Mouse (Mus musculus) cerebellum, adult (tissue): Measurements from ENCODE around the gene Olfr1368.

ENCODE experiments used
- ATAC-seq: cut with Nextera tagmentation; 2 replicates; pipeline ENCODE4 v1.9.2; 2017; ENCODE audit warnings: mild to moderate bottlenecking, moderate library complexity, mixed read lengths; ENCODE audit not compliant: insufficient number of reproducible peaks, low FRiP score, low TSS enrichment

Gene Olfr1368

DNA sequence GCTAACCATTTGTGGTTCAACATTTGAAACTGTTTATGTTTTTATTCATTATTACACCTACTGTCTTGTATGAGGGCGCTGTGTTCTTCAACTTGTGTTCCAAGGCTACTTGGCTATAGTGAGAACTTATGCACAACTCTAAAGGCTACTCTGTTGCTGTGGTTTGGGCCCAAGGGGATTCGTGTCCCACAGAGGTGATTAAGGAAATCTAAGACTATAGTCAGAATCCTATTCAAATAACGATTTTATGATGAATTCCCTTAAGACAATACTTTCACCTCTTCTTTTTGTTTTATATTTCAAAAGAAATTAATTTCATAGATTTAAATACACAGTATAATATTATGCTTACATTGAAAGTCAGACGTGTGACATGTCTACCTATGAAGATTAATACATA is at the start of gene Olfr1368:
Gene Olfr1368 (minus strand): TSS at position 101 of the 400 bp plus-strand sequence.
- no peak for ATAC-seq

DNA sequence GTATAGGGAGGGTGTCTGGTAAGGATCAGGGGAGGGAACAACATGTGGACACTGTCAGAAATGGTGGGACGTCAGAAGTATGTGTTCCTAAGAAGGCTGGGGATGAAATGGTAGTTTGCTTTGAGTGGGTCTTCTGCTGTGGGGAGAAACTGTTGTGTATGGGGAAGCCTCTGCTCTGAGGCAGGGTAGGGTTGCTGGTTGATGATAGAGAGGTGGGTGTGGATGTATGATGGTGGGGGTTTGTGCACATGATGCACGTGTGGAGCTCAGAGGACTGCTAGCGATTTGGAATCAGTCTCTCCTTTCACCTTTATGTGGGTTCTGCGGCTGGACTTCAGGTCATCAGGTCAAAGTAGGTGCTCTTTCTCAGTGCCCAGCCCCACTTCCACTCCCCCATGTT is 39.9 kb upstream of the Olfr1368 start:
- no peak for ATAC-seq

DNA sequence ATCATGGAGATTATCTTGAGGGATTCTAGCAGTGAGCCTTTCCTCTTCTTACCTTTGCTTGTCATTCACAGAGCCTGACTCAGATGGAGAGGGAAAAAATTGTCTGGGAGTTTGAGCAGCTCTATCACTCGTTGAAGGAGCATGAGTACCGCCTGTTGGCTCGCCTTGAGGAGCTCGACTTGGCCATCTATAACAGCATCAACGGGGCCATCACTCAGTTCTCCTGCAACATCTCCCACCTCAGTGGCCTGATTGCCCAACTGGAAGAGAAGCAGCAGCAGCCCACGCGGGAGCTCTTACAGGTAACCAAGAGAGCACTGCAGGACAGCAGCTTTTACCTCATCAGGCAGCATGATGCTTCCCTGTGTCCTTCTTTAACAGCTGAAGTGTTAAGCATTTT is 38.0 kb upstream of the Olfr1368 start:
- ATAC-seq, result no peak

DNA sequence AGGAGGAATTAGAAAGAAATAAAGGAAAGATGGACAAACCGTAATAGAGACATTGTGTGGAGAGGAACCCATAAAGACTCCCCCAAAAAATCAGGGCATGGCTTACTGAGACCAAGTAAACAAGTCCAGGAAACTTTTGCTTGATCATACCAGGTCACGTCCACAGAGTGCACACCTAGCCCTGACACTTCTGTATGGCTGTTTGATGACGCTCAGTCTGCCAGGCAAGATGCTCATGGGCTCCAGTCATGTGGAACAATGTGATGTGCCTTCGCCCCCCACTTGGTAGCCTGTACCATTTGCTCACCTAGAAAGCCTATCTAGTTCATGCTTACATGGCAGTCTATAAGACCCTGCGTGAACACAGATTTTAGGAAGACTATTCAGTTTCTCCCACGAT is 37.4 kb upstream of the Olfr1368 start:
- no peak for ATAC-seq

DNA sequence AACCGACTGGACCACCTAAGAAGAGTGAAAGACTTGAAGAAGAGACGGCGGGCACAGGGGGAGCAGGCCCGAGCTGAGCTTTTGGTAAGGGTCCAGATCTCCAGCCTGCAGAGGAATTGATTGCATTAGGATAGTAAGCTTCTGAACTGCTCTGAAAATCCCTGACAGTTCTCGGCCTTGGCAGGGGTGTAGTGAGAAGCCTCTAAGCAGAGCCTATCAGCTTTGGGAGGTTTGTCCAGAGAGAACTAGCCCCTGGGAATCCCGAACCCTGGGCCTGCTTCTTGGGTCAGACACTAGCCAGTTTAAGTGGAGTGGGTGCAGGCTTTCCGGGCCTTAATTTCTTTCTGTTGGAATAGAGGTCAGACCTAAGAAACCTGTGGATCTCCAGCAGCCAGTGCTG is 36.3 kb upstream of the Olfr1368 start:
- ATAC-seq, result no peak

DNA sequence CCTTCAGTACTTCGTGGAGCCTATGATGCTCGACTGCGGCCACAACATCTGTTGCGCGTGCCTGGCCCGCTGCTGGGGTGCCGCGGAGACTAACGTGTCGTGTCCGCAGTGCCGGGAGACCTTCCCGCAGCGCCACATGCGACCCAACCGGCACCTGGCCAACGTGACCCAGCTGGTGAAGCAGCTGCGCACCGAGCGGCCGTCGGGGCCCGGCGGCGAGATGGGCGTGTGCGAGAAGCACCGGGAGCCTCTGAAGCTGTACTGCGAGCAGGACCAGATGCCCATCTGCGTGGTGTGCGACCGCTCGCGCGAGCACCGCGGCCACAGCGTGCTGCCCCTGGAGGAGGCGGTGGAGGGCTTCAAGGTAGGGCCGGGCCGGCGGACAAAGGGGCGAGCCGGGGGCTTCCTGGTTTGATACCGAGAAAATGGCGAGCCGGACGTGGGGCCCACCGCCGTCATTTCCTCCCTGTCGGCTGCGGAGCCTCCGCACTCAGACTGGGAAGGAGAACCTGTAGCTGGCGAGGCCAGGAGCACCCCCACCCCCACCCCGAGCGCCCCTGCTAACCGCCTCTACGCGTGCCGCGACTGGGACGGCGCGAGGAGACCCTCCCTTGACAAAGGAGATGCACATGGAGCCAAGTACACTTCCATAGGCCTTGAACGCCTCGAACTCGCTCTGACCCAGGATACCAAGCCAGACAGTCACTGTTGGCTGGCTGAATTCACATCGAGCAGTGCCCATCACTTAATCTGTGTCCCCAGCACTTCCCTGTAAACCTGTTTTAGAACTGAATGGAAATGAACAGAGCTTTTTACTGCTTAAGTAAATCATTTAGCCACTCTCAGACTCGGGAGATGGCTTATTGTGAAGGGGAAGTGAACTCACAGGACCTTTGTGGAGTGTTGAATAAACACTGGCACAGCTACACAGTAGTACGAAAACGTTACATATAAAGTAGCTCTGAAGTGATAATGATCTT is 35.2 kb upstream of the Olfr1368 start:
- peak; percentile 23; the same call in 1 of the 2 replicates for ATAC-seq

DNA sequence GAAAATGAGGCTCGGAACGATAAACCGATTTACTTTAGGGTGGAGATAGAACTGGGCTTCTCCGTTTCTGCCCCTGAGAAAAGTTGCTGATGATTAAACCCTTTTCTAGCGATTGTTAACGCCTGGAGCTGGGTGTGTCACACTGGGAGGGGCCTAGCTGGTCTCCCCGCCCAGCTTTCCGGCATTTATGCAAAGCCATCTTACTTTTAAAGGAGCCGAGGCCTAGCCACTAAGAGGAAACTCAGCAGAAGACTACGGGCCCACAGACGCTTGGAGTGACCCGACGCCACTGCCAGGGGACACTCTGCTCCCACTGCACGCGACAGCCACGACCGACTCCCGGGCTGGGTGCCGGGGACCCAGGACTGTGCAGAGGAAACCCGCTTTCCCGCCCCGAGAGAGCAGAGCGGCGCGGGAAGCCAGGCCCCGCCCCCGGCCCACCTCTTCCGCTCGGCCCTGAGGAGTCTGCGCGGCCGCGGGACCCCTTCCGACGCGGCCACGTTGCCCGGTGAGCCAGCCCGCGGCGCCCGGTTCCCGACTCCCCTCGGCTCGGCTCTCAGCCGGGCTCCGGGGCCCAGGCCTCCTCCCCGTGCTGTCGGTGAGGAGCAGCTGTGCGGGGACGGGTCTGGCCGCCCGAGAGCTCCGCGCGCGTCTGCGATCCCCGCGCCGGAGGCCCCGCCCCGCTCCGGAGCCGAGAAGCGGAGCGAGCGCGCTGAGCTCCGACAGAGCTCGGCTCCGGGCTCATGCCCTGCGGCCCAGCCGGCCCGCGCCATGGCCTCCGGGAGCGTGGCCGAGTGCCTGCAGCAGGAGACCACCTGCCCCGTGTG is 34.3 kb upstream of the Olfr1368 start:
- ATAC-seq, result peak; percentile 90

DNA sequence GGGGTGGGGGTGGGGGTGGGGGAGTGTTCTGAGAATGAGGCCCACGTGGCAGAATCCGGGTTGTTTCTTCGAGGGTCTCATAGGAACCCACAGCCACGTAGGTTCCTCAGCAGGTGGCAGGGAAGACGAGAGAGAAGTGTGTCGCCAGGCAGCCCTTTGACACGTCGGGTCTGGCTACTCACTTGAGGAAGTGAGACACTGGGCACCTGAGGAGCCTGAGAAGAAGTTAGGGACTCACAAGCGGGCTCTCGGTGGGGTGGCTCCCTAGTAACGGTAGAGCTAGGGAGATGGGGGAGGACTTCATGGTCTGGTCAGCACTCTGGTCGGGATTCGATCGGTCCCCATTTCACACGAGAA is 33.7 kb upstream of the Olfr1368 start, which contains the start of gene Trim27:
Gene Trim27 (plus strand): TSS at position 79 of the 357 bp plus-strand sequence.
- ATAC-seq, result peak; percentile 27

DNA sequence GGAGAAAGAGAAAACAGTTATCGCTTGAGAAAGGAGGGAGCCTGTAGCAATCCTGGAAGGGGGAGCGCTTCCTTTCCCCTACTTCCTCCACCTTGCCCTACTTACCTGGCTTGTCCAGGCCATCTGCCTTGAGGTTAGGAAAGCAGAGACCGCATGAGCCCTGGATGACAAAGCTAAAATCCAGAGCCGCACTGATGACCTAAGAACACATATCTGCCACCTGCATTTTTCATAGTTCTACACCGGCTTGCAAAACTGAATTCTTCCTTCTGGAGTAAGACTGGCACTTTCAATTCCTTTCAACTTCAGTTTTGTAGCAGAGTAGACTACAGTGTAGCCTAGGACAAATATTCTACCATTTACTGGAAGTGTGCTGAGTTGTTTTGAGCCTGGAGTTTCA is 32.7 kb upstream of the Olfr1368 start:
- ATAC-seq, result no peak

DNA sequence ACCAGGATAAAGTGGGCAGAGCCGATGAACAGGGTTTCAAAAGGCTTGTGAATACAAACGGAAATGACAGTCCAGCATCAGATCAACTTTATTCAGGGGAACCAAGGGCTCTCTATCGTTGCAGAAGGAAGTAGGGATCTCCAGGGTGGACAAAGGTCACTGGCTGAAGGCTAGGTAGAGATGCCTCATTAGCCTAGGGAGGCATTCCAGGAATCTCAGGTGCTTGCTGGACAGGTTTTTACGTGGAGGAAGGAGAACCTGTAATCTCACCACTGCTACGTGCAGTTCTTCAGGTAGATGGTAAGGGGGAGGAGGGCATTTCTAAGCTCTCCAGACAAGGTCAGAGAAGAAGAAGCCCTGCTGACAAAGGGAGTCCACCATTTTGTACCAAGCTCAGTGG is 32.0 kb upstream of the Olfr1368 start:
- no peak for ATAC-seq

DNA sequence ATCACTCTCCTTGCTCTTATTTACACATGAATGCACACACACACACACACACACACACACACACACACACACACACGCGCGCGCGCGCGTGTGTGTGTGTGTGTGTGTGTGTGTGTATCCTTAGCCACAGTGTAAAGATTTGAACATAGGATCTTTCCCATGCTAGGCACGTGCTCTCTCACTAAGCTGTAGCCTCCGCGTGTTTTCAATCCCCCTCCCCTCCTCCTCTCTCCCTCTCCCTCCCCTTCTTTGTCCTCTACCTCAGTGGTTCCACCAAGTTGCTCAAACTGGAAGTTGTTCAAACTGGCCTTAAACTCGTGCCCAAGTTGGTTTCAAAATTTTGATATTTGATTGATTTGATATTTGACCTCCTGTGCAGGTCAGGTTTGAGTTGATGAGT is 31.1 kb upstream of the Olfr1368 start:
- no peak for ATAC-seq

DNA sequence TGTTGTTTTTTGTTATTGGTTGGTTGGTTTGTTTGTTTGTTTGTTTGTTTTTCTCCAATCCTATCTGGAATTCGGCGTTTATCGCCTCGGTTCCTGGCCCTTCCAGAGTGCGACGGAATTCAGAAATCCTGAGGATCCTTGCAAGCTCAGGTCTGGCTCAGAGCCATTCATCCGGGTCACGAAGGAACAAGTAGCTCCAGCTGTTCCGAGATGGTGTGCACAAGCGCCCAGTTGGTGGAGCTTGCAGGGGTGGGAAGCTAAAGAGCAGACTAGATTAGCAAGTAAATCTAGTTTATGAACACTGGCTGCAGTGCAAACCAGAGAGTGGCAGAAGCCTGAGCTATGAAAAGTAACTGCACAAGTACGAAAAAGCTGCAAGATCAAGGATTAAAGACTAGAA is 27.4 kb upstream of the Olfr1368 start:
- ATAC-seq, result no peak

DNA sequence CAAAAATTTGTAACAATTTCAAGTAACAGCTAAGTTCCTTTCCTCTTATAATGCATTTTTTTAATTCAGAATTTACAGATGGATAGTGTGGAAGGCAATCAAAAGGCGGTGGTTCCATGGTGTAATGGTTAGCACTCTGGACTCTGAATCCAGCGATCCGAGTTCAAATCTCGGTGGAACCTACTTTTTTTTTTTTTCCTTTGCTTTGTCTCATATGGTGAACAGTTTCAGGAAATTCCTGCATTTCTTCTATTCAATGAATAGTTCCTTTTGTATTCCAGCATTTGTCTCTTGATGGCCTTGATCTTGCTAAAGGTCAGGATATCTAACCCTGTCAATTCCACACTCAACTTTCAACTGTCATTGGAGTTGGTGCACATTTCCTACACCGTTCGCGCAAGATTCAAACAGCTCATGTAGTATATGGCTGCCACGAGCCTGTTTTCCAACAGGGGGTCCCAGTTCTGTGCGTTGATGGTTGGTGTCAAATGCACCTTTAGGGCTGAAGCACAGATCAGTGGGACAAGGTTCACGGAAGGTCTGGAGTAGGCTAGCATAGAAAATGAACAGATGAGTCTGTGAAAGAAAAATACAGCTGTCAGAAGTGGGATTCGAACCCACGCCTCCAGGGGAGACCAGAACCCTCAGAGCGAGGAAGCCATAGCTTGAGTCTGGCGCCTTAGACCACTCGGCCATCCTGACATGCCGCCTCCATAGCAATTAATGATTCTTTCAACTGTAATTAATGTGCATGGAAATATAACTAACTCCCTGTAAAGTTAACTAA is 26.8 kb upstream of the Olfr1368 start:
- peak; percentile 31; the same call in 1 of the 2 replicates for ATAC-seq

DNA sequence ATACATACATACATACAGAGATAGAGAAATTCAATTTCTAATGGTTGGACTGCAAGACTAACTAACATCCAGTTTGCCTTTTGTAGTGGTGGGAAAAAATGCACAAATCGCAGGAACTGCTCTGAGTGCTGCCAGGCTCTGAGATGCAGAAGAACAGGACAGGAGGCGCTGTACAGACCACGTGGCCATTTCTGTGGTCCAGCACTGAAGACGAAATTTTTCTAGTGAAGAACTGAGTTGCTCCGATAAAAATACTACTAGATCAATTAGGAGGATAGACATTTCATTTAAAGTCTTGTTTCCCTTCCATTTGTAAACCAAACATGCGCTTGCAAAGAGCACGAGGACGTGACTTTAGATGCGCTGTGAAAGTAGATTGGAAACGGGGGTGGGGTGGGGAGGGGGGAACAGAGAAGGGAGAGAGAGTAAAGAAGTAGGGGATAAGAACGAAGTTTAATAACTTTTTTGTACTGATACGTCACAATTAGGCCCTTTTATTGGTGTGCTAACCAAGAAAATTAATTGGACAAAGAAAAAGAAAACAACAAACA is 26.0 kb upstream of the Olfr1368 start:
- no peak for ATAC-seq

DNA sequence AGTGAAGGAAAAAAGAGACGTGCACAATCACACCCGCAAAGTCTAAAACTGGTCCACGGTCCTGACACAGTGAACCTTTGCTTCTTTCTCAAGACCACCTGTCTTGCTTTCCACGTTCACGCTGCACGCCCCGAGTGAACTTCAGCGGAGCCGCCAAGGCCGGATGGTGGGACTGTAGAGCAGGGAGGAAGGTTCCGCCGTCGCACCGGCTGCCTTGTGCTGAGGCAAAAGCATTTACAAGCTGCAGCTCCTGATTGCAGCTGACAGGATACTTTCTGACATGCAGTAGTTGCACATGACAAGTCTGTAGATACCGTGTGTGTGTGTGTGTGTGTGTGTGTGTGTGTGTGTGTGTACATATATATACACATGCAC is 25.5 kb upstream of the Olfr1368 start:
- no peak for ATAC-seq

DNA sequence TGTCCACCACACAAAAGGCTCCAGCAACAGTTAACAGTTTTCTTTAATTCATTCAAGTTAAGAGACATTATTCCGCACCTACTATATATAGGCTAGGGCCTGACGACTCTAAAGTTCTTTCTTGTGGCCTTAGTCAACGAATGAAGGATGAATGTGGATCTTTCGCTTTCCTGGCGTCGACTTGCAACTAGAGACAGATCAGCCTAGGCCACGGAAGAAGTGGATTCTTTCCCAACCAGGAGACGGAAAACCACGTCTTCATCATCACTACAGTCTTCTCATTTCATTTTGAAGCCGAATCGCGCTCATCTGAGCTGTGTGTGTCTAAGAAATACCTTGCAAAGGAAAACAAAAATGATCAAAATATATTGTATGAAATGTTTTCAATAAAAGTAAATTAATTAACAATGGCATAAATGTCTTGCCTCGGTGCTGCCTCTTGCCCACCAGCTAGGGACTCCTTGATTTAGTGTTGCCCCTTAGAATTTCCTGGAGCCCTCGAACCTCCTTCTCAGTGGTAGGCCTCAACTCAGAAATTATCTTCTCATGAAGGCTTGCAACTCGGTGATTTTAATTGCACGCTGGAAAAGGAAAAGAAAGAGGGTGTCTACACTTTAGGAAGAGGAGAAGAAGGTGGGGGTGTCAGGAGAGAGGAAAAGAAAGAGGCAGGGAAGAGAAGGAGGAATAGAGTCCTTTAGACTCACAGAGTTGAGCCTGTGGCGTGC is 24.9 kb upstream of the Olfr1368 start:
- ATAC-seq, result no peak

DNA sequence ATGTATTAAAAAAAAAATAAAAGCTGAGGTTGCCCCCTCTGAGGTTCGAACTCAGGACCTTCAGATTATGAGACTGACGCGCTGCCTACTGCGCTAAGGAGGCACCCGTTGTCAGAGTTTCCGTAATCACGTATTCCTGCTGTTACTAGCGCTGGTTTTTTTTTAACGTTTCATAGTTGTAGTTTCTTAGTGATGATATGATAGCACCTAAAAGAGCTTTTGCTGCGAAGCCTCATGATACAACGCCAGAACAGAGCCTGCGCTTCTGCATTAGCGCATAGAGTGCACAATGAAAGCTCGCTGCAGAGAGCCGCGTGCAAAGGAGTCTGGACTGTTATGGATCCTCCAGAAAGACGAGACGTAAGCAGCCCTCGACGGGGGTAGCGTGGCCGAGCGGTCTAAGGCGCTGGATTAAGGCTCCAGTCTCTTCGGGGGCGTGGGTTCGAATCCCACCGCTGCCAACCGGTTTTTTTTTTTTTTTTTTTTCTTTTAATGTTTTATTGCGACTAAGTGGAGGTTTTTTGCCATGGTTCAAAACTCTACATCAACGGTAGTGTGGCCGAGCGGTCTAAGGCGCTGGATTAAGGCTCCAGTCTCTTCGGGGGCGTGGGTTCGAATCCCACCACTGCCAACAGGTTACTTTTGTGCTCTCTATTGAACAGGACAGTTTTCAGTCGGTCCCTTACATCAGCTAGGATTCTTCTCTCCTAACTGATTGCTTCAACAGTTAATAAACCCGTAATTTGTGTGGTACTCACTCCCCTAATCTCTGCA is 24.2 kb upstream of the Olfr1368 start:
- ATAC-seq, result peak; percentile 42; the same call in 1 of the 2 replicates

DNA sequence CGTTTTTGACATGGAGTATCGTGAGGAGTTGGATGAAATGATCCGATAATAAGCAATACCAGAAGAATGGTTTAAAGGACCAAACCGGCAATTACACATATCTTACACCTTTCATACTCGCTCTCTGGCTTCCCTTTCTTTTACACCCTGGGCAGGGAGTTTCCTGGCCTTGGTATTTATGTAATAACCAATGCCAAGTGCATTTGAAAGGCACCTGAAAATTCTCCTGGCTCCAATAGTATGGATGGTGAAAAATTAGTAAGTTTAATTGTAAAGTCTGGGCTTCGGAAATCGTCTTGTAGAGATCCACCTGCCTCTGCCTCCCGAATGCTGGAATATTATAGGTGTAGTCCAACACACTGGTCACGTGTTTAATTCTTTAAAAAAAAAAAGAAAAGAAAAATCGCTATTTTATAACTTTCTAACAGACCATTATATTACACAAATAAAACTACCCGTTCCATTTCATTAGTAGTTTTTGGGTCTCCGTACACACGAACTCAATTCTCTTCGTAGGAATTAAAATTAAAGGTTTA is 23.5 kb upstream of the Olfr1368 start:
- ATAC-seq, result no peak
